Mouse (Mus musculus) bone marrow macrophage, adult 2 months (primary cell): ENCODE measurements around the gene Olfr31. TPM values are rescaled to one million over a fixed set of nuclear protein-coding genes. Genes with fewer than 3 reads are reported as not detected.

Source experiments
- H3K27ac ChIP-seq: 2 replicates; pipeline ENCODE4 v1.5.1; 2012; ENCODE audit warnings: low read depth, low read length; ENCODE audit not compliant: insufficient read depth
- H3K4me1 ChIP-seq: 2 replicates; pipeline ENCODE4 v1.6.1; 2012; ENCODE audit warnings: low read length; ENCODE audit not compliant: control insufficient read depth, insufficient read depth
- H3K4me3 ChIP-seq: 2 replicates; pipeline ENCODE4 v1.5.1; 2012; ENCODE audit warnings: mild to moderate bottlenecking, low read length, moderate library complexity; ENCODE audit not compliant: insufficient read depth
- CTCF ChIP-seq: IDR thresholded peaks from 2 replicates; pipeline ENCODE4 v1.5.1; 2012; ENCODE audit warnings: low read depth, mild to moderate bottlenecking, low read length, moderate library complexity
- POLR2A ChIP-seq: IDR thresholded peaks from 2 replicates; pipeline ENCODE4 v1.6.1; 2012; ENCODE audit warnings: mild to moderate bottlenecking, low read depth, low read length, borderline replicate concordance
- polyA plus RNA-seq: library from polyadenylated mRNA; stranded (reverse); fragments of >200 nt; gene quantifications from 2 replicates; pipeline ENCODE4 v1.2.4, GENCODE M21; 2012; ENCODE audit not compliant: missing spikeins, insufficient read depth, insufficient read length

The Olfr31 gene
- polyA plus RNA-seq, 1 experiment = not detected

GRCm38 (mm10) chr14:14348674-14349401 is 26.2 kb downstream of the Olfr31 start:
- Histone ChIP-seq H3K4me1 (no peaks in the 10 kb centered on the region), H3K4me3 (no peak overlapping the region), H3K27ac (no peak overlapping the region)
- TF ChIP-seq POLR2A = no peak
- no peak for TF ChIP-seq CTCF

DNA sequence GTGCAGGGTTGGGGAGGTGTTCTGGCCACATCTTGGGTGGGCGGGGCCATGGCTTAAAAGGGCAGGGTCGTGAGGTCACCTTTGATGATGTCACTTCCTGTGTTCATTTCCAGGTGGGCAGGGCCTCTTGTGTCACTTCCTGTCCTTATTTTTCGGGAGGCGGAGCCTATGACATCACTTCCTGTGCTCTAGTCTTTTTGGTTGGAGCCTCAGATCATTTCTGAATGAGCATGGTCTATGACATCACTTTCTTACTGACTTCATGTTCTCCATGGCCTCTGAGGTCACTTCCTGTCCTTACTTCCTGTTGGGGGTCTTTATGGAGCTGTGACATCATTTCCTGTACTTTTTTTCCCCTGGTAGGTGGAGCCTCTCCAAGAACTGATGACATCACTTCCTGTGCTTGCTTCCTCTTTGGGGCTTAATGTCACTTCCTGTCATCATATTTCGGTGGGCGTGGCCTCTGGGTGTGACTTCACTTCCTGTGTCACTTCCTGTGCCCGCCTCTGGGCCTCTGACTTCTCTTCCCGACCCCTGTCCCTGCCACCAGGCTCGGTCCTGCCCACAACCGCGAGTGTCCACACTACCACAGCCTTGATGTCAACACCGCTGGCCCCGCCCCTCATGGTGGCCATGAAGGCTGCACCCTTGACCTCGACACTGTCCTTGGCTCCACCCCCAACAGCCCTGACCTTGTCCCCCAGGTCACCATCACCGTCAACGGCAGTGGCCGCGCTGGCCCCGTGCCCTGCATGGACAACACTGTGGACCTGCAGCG is 27.0 kb downstream of the Olfr31 start:
- TF ChIP-seq POLR2A = no peak
- no peak for TF ChIP-seq CTCF
- Histone ChIP-seq H3K4me1 (no peaks in the 10 kb centered on the region), H3K27ac (no peak overlapping the region), H3K4me3 (no peak overlapping the region)

DNA sequence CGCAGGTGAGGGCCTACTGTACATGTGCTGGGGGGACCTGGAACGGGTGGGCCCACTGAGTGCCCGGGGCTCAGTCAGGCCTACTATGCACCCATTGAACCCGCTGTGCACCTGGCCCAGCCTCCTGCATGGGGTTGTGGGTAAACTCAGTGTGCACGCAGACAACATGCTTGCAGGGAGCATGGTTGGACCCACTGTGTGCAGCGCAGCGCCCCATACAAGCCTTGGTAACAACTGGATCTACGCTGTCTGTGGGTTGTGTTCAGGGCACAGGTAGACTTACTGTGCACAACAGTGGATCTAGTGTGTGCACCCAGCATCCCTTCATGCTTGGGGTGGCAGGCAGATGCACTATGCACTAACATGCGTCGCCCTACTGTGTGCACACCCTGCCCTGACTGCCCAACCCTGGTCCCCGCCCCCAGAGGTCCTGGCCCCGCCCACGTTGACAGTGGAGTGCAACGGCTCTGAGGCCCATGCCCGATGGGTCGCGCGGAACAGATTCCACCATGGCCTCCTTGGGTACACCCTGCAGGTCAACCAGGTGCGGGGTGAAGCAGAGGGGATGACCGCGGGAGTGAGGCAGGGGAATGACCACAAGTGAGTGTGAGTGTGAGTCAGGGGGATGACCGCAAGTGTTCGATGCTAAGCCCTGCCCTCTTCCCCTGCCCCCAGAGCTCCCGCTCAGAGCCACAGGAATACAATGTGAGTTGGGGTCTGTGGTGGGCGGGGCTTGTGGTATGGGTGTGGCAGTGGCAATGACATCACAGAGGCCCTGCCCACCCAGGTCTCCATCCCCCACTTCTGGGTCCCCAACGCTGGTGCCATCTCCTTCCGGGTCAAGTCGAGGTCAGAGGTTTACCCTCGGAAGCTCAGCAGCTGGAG is 27.9 kb downstream of the Olfr31 start:
- H3K27ac ChIP-seq = no peak overlapping the region
- TF ChIP-seq POLR2A (no peak), CTCF (no peak)
- no peaks in the 10 kb centered on the region for H3K4me1 ChIP-seq
- no peak overlapping the region for H3K4me3 ChIP-seq

- H3K27ac ChIP-seq = no peak overlapping the region
- H3K4me1 ChIP-seq = no peaks in the 10 kb centered on the region
- H3K4me3 ChIP-seq = no peak overlapping the region
- TF ChIP-seq CTCF = no peak
- no peak for TF ChIP-seq POLR2A
Observed at GRCm38 (mm10) chr14:14351148-14351455, 28.5 kb downstream of the Olfr31 start.

DNA sequence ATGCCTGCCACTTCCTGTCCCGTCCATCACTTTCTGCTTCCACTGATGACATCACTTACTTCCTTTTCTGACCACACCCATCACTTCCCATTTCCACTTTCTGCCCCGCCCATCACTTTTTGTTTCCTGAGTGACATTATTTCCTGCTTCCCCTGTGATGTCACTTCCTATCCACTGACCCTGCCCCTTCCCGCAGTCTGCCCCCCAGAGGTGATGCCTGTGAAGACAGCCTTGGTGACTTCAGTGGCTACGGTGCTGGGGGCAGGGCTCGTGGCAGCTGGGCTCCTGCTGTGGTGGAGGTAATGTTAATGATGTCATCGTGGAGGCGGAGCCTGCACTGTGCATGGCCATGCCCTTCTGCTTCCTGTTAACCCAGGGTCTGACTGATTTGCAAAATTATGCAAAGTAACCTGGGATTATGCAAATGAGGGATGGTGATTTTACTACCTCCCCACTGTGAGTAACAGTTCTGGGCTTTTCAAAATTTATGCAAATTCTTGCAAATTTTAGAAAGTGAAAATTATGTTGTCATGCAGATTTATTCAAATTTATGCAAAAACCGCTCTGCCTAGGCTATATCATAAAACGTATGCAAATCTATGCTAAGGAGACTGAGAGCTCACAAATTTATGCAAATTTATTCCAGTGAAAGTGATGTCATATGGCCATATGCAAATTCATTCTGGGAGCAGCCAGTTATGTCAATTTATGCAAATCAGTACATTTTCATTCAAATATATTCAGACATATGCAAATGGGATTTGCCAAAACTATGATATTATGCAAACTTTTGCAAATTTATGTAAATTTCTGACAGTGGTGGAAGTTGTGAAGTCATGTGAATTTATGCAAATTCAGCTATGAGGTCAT is 29.3 kb downstream of the Olfr31 start:
- H3K27ac ChIP-seq = no peak overlapping the region
- TF ChIP-seq POLR2A (no peak), CTCF (no peak)
- no peak overlapping the region for H3K4me3 ChIP-seq
- H3K4me1 ChIP-seq = no peaks in the 10 kb centered on the region

GRCm38 (mm10) chr14:14352606-14353005 is 30.0 kb downstream of the Olfr31 start:
- Histone ChIP-seq H3K4me1 (no peaks in the 10 kb centered on the region), H3K27ac (no peak overlapping the region), H3K4me3 (no peak overlapping the region)
- no peak for TF ChIP-seq CTCF
- TF ChIP-seq POLR2A = no peak

DNA sequence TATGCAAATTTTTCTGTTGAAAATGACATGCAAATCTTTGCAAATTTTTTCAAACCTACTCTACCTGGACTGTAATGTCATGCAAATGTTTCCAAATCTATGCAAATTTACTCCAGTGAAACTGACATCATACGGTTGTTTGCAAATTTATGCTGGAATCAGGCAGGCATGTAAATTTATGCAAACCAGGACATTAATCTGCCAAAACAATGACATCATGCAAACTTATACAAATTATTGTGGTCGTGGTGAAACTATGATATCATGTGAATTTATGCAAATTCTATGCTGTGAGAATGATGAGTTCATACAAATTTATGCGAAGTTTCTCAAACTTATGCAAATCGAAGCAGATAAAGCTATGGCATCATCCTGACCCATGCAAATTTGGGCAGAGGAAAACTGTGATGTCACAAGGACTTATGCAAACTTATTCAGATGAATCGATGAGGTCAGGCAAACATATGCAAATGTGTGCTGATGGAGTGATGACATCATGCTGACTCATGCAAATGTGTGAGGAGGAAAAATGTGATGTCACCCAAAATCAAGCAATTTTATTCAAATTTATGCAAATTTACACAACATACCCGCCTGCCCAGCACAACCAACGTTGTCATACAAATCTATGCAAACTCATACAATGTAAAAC is 30.6 kb downstream of the Olfr31 start:
- Histone ChIP-seq H3K4me3 (no peak overlapping the region), H3K4me1 (no peaks in the 10 kb centered on the region), H3K27ac (no peak overlapping the region)
- no peak for TF ChIP-seq POLR2A
- no peak for TF ChIP-seq CTCF

DNA sequence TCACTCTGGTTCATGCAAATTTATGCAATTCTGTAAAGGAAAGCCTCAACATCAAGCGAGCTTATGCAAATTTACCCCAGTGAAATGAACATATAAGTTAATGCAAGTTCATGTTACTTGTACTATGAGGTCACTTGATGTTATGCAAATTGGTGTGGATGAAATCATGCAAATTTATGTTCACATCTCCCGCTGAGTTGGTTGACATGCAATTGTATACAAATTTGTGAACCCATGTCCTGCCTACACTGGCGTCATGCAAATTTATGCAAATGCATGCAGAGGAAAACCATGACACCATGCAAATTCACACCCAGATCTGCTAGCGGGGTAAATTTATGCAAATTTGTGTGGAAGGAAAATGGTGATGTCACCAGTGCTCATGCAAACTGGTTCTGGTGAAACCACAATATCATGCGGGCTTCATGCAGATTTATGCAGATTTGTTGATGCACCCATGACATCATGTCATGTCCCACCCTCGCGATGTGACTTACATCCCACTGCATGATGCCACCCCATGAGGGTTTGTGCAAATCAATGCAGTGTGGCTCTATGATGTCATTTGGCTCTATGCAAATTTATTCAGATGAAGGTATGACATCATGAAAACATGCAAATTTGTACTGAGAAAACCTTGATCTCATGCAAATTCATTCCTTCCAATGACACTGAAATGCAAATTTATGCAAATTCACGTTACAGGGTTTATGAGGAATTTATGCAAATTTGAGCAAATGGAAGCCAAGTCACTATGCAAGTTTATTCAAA is 31.3 kb downstream of the Olfr31 start:
- Histone ChIP-seq H3K27ac (no peak overlapping the region), H3K4me3 (no peak overlapping the region), H3K4me1 (no peaks in the 10 kb centered on the region)
- TF ChIP-seq POLR2A (no peak), CTCF (no peak)
